Mouse (Mus musculus) hematopoietic stem cell, adult 5-6 weeks (primary cell): ENCODE measurements at regions not wholly inside any gene's neighbourhood (a gene's known extent, or its start where the extent isn't known, plus 50 kb on each side); places are given as distances from the start of the nearest gene placed in this dataset.

Source experiments
- ATAC-seq, 2 experiments: fragments of 125-278 bp in 1 of 2; replicated peaks in 1 of 2; 2 replicates each; pipeline ENCODE4 v1.8.0; 2016 to 2017; ENCODE audit warnings: inconsistent platforms in 2 of 2, mild to moderate bottlenecking in 2 of 2, moderate number of reproducible peaks in 2 of 2, low read depth in 1 of 2, moderate TSS enrichment in 1 of 2; ENCODE audit not compliant: low FRiP score in 2 of 2, poor library complexity in 2 of 2, severe bottlenecking in 2 of 2, insufficient read depth in 1 of 2, low TSS enrichment in 1 of 2

- no peak for ATAC-seq
Observed at GRCm38 (mm10) chr13:47505380-47505955, 383.0 kb downstream of the Rnf144b start.

GRCm38 (mm10) chr13:47532935-47533334, 410.5 kb downstream of the Rnf144b start:
- ATAC-seq, result no peak

- no peak for ATAC-seq
Observed at GRCm38 (mm10) chr13:47537156-47537555, 414.7 kb downstream of the Rnf144b start.

GRCm38 (mm10) chr13:47549626-47550025, 427.2 kb downstream of the Rnf144b start:
- ATAC-seq, result no peak

GRCm38 (mm10) chr13:47552251-47552650, 429.8 kb downstream of the Rnf144b start:
- no peak for ATAC-seq

GRCm38 (mm10) chr13:47554198-47554597, 431.7 kb downstream of the Rnf144b start:
- no peak for ATAC-seq

- no peak for ATAC-seq
Observed at GRCm38 (mm10) chr13:47557196-47557974, 434.9 kb downstream of the Rnf144b start.

- no peak for ATAC-seq
Observed at GRCm38 (mm10) chr13:47562836-47563235, 440.4 kb downstream of the Rnf144b start.

GRCm38 (mm10) chr13:47576516-47576915, 454.1 kb downstream of the Rnf144b start:
- ATAC-seq, result no peak

- no peak for ATAC-seq
Observed at GRCm38 (mm10) chr13:47580144-47580543, 457.7 kb downstream of the Rnf144b start.

GRCm38 (mm10) chr13:47585158-47585557, 462.7 kb downstream of the Rnf144b start:
- ATAC-seq, result no peak

- no peak for ATAC-seq
Observed at GRCm38 (mm10) chr13:47602646-47603045, 480.2 kb downstream of the Rnf144b start.

GRCm38 (mm10) chr13:47611439-47611838, 489.0 kb downstream of the Rnf144b start:
- no peak for ATAC-seq

- ATAC-seq, result no peak
Observed at GRCm38 (mm10) chr13:47636511-47637103, 514.2 kb downstream of the Rnf144b start.

- ATAC-seq, result no peak
Observed at GRCm38 (mm10) chr13:47642341-47642740, 519.9 kb downstream of the Rnf144b start.

GRCm38 (mm10) chr13:47645081-47645480, 522.6 kb downstream of the Rnf144b start:
- no peak for ATAC-seq

GRCm38 (mm10) chr13:47647693-47648092, 525.2 kb downstream of the Rnf144b start:
- ATAC-seq, result no peak

- no peak for ATAC-seq
Observed at GRCm38 (mm10) chr13:47650093-47650492, 527.6 kb downstream of the Rnf144b start.
